Mouse (Mus musculus) ovary, adult 2 months (tissue): ENCODE results near the gene Dock7. TPM values are rescaled to one million over a fixed set of nuclear protein-coding genes. Genes with fewer than 3 reads are reported as not detected.

Experiments used
- polyA plus RNA-seq: library from polyadenylated mRNA; depleted of rRNA; stranded (reverse); fragments of >200 nt; gene quantifications from 2 replicates; pipeline ENCODE4 v1.2.3, GENCODE M21; 2012; rRNA removed

The Dock7 gene
- 34.3 and 36.2 TPM in 2 replicates for polyA plus RNA-seq

GRCm38 (mm10) chr4:99120211-99121122 lies at the start of gene Dock7:
Gene Dock7, minus strand, starts transcription at chr4:99120915.

GRCm38 (mm10) chr4:99030686-99031085 lies 90.0 kb downstream of the Dock7 start, which contains the start of gene Angptl3:
Gene Angptl3, plus strand, starts transcription at chr4:99030954.

GRCm38 (mm10) chr4:98923568-98924070 lies 197.1 kb downstream of the Dock7 start, which contains the start of gene Usp1:
Gene Usp1, plus strand, starts transcription at chr4:98923810.

Other genes with a start within 250 kb of the Dock7 start
- 262 and 598 TPM in 2 replicates for gene Usp1, start 197.1 kb downstream of the Dock7 start, polyA plus RNA-seq
- 0.33 TPM in 1 of 2 replicates, not detected in the other for gene Angptl3, start 90.0 kb downstream of the Dock7 start, polyA plus RNA-seq
- 3.8 and 4.9 TPM in 2 replicates for gene Atg4c, start 73.0 kb upstream of the Dock7 start, polyA plus RNA-seq
- 0.16 and 0.26 TPM in 2 replicates for gene Gm12689, start 175.0 kb upstream of the Dock7 start, polyA plus RNA-seq